Mouse (Mus musculus) kidney, embryonic 15.5 days (tissue): ENCODE results near the gene Phldb2. TPM values are rescaled to one million over a fixed set of nuclear protein-coding genes. Genes with fewer than 3 reads are reported as not detected.
A peak's percentile ranks its signal among the peaks of the same experiment; 100 is the strongest.

Experiments used
- ATAC-seq: fragments of 200-750 bp; cut with Nextera tagmentation; replicated peaks from 2 replicates; pipeline ENCODE4 v1.8.0; 2017; ENCODE audit warnings: moderate TSS enrichment; ENCODE audit not compliant: low FRiP score
- H3K27ac ChIP-seq: fragments of 300-500 bp; sonication (generic); 2 replicates; pipeline ENCODE4 v1.5.1; 2015; ENCODE audit warnings: mild to moderate bottlenecking, inconsistent platforms
- H3K27me3 ChIP-seq: fragments of 300-500 bp; sonication (generic); 2 replicates; pipeline ENCODE4 v1.6.1; 2015; ENCODE audit warnings: inconsistent platforms
- H3K36me3 ChIP-seq: fragments of 300-500 bp; sonication (generic); 2 replicates; pipeline ENCODE4 v1.6.1; 2015; ENCODE audit warnings: inconsistent platforms
- H3K4me1 ChIP-seq: fragments of 300-500 bp; sonication (generic); 2 replicates; pipeline ENCODE4 v1.6.1; 2015; ENCODE audit warnings: inconsistent platforms
- H3K4me2 ChIP-seq: fragments of 300-500 bp; sonication (generic); 2 replicates; pipeline ENCODE4 v1.6.1; 2015; ENCODE audit warnings: moderate library complexity, mild to moderate bottlenecking, inconsistent platforms
- H3K4me3 ChIP-seq: fragments of 300-500 bp; sonication (generic); replicated peaks from 2 replicates; pipeline ENCODE4 v1.5.1; 2015; ENCODE audit warnings: mild to moderate bottlenecking, inconsistent platforms
- H3K9ac ChIP-seq: fragments of 300-500 bp; sonication (generic); 2 replicates; pipeline ENCODE4 v1.6.1; 2015; ENCODE audit warnings: mild to moderate bottlenecking, inconsistent platforms
- H3K9me3 ChIP-seq: fragments of 300-500 bp; sonication (generic); replicated peaks from 2 replicates; pipeline ENCODE4 v1.6.1; 2016; ENCODE audit warnings: inconsistent platforms
- WGBS: fragments of 180-500 bp; shearing (Covaris S2); methylation state at CpG from one replicate; pipeline ENCODE4 v1.1.7; 2015; ENCODE audit warnings: mixed read lengths; 5-methylcytosine and 5-hydroxymethylcytosine counted together
- polyA plus RNA-seq: library from polyadenylated mRNA; unstranded; fragments of >200 nt; fragmentation: Nextera tagmentation; extraction: Ambion mirVana; gene quantifications from 2 replicates; pipeline ENCODE4 v1.2.1, GENCODE M21; 2015

Phldb2 gene
- polyA plus RNA-seq, 1 experiment from 2014 or later = 84.2 TPM

DNA sequence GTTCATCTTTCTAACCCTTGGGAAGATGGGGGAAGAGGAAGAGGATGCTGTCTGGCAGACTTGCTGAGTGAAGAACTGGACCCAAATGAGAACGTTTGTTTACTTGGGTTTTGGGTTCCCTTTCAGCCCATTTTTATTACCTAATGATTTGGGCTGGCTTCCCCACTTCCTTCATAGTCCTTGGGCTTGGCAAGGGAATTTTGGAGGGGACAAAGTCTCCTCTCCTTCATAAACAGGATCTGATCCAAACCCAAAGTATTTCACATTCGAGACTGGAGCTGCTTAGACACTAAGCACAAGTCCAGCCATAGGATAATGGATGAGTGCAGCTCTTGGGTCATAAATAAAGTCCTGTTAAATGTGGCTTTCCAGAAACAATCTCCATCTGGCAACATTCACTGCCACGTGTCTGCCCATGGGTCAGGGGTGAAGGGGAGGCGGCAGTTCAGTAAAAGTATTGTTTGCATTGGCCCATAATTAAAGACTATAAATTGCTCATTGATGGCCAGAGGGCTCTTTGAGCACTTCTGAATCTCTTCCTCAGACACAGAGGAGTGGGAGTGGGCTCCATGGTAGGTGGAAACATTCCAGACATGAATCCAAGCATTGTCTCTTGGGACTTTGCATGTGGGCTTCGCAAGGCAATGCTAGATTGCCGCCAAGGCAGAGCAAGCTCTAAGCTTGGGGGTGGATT lies 29.5 kb downstream of the Phldb2 start:
- Histone ChIP-seq H3K9ac (no peak overlapping the region), H3K27ac (peak overlapping the region; percentile 83), H3K9me3 (no peaks in the 10 kb centered on the region), H3K36me3 (no peaks in the 10 kb centered on the region), H3K4me1 (peaks cover 60% of the 10 kb centered on the region), H3K4me2 (no peak overlapping the region), H3K27me3 (no peaks in the 10 kb centered on the region), H3K4me3 (no peak overlapping the region)
- peak; percentile 89 for ATAC-seq
- 28% methylated on average over 6 of the region's 6 CpGs for WGBS

DNA sequence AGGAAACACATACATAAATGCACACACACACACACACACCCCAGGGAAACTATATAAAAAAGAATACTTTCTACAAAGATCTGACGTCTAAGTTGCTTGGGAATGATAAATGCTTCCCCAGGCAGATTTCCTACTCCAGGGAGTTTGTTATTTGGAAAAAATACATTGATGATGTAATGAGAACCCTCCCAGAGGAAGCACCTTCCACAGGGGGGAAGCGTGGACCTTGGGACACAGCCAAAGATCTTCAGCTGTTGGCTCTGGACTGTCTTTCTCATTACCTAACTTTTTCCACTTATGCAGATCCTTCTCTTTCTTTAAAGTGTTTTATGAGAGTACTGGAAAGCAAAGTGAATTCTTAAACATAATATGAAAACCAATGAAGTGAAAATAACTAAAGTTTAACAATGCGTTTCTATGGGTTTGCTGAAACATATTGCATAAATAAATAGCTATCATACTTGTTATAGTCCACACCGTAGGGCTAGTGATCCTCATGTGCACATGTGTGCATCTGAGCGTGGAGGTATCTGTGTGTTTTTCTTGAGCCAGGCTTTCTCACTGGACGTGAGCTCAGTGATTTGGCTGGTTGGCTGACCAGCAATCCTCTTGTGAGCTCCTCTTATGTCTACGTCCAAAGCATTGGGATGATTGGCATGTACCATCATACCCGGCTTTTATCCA lies 30.7 kb downstream of the Phldb2 start:
- ATAC-seq = no peak
- Histone ChIP-seq H3K27me3 (no peaks in the 10 kb centered on the region), H3K4me2 (no peak overlapping the region), H3K9ac (no peak overlapping the region), H3K9me3 (no peaks in the 10 kb centered on the region), H3K4me1 (peaks cover 54% of the 10 kb centered on the region), H3K27ac (peak overlapping the region; percentile 83), H3K36me3 (no peaks in the 10 kb centered on the region), H3K4me3 (no peak overlapping the region)
- WGBS = 45% methylated on average over 8 of the region's 8 CpGs

DNA sequence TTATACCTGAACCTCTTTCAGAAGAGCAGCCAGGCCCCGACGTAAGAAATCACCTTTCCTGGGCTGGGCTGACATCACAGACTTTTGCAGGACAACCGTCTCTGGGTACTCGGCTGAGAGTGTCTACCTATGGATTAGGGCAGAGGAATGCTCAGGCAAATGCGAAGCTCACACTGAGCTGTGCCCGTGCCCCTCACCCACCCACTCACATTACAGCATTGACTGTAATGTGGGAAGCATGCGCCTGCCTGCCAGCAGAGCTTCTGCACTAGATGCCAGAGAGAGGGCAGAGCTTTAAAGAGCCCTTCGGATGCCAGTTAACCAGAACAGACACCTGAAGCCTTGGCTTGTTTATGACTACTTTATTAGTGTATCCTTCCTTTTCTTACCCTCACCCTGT lies 33.8 kb downstream of the Phldb2 start:
- Histone ChIP-seq H3K27me3 (0 out of 2 replicates have a peak, but pooled peaks cover 2% of the 10 kb centered on the region), H3K4me3 (no peak overlapping the region), H3K4me1 (peaks cover 36% of the 10 kb centered on the region), H3K36me3 (no peaks in the 10 kb centered on the region), H3K4me2 (no peak overlapping the region), H3K27ac (no peak overlapping the region), H3K9ac (no peak overlapping the region), H3K9me3 (no peaks in the 10 kb centered on the region)
- no peak for ATAC-seq
- 67% methylated on average over 8 of the region's 8 CpGs for whole genome bisulfite sequencing

DNA sequence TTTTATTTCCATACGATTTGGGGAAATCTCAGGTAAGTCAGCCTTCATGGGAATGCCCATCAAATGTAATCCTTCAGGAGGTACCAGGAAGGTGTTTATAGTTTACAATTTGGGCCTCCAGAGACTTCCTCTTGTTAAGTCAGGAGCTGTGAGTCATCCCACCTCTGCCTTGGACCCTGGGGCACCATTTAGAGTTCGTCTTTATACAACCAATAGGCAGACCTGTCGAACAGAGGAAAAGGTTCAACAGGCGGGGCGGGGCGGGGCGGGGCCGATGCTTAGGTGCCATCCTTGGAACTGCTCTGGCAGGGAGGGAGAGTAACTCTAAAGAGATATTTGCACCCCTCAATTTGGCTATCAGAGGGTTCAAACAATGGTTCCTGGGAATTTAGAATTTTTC lies 49.8 kb downstream of the Phldb2 start:
- Histone ChIP-seq H3K27me3 (no peaks in the 10 kb centered on the region), H3K4me2 (no peak overlapping the region), H3K9me3 (no peaks in the 10 kb centered on the region), H3K9ac (no peak overlapping the region), H3K4me1 (no peaks in the 10 kb centered on the region), H3K4me3 (no peak overlapping the region), H3K27ac (no peak overlapping the region), H3K36me3 (no peaks in the 10 kb centered on the region)
- whole genome bisulfite sequencing = 79% methylated on average over 8 of the region's 8 CpGs
- ATAC-seq = no peak

DNA sequence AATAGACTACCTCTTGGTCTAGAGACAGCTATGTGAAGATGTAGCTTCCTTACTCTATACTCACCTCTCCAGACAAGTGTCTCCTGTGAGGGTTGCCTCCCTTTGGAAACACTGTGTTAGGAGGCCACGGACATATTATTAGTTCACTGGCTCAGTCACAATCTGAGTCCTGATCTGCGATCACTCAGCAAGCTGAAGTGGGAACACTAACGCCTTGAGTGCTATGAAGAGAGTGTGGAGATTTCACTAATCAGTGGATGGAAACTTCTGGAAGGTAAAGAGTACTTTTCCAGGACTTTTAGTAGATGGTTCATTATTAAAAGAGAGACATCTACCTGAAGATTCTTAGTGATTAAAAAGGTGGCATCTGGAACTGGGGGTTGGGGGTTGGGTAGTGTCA lies 54.9 kb downstream of the Phldb2 start:
- no peaks in the 10 kb centered on the region for H3K36me3 ChIP-seq
- no peak overlapping the region for H3K27ac ChIP-seq
- no peak overlapping the region for H3K4me3 ChIP-seq
- H3K9ac ChIP-seq = no peak overlapping the region
- peaks cover 7% of the 10 kb centered on the region; the same call in 1 of the 2 replicates for H3K4me1 ChIP-seq
- H3K9me3 ChIP-seq = no peaks in the 10 kb centered on the region
- H3K4me2 ChIP-seq = no peak overlapping the region
- ATAC-seq = no peak
- H3K27me3 ChIP-seq = no peaks in the 10 kb centered on the region
- WGBS = 90% methylated on average over 3 of the region's 3 CpGs

DNA sequence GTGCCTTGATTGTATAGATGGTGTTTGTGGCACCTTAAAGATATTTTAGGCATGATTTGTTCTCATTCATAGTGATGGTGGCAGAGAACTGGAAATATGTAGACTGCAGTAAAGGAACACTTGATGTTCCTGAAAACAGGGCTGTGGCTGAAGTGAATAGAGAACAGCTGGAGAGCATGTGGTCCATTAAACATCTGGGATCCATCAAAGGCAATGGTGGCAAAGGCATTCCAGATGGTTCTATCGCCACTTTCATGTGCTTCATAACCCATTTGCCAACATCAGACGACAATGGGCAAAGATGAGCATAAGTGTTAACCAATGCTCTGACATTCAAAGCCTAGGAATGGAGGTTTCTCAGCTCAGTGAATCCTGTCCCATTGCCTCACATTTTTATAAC lies 56.8 kb downstream of the Phldb2 start:
- H3K9me3 ChIP-seq = no peaks in the 10 kb centered on the region
- no peak overlapping the region for H3K4me3 ChIP-seq
- 72% methylated on average over 2 of the region's 2 CpGs for WGBS
- H3K9ac ChIP-seq = no peak overlapping the region
- H3K4me2 ChIP-seq = no peak overlapping the region
- ATAC-seq = no peak
- H3K27ac ChIP-seq = no peak overlapping the region
- peaks cover 15% of the 10 kb centered on the region for H3K4me1 ChIP-seq
- H3K36me3 ChIP-seq = no peaks in the 10 kb centered on the region
- H3K27me3 ChIP-seq = no peaks in the 10 kb centered on the region

DNA sequence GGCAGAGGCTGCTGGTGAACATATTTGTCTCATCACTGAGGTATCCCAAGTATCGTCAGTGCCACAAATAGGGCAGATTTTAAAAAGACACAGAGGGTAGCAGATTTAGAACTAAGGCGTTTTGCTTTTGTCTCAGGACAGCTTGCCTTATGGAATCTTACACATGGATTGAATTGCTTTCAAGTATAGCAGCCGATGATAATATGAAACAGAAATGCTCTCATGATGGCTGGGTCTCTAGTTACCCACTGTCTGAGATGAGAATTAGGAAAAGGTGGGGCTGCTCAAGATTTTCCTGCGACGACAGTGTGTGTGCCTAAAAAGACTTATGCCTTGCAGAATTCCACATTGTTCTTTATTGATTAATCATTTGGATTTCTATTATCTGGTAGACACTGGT lies 58.4 kb downstream of the Phldb2 start:
- Histone ChIP-seq H3K27ac (no peak overlapping the region), H3K27me3 (no peaks in the 10 kb centered on the region), H3K9me3 (no peaks in the 10 kb centered on the region), H3K4me3 (no peak overlapping the region), H3K36me3 (no peaks in the 10 kb centered on the region), H3K9ac (no peak overlapping the region), H3K4me1 (peaks cover 21% of the 10 kb centered on the region), H3K4me2 (no peak overlapping the region)
- no peak for ATAC-seq
- 86% methylated on average over 5 of the region's 5 CpGs for WGBS

DNA sequence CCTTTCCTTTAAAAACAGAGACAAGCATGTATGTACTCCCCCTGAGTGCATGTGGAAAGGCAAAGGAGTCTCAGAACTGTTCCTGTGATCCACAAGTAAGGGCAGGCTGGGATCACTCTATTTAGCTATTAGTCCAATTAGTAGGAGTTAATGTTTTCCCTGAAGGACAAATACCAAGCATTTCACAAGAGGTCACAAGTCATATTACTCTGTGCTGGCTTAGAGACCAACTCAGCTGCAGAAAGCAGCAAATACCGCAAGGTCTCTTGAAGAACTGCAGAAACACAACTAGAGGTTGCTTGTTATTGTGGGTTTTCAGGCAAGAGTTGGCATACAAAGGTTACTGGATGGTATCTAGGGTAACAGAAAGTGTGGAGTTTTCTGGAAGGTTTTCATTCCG lies 59.6 kb downstream of the Phldb2 start:
- Histone ChIP-seq H3K4me3 (no peak overlapping the region), H3K9me3 (no peaks in the 10 kb centered on the region), H3K27ac (peak overlapping the region; percentile 82), H3K9ac (no peak overlapping the region), H3K4me1 (peaks cover 21% of the 10 kb centered on the region), H3K4me2 (no peak overlapping the region), H3K27me3 (no peaks in the 10 kb centered on the region), H3K36me3 (no peaks in the 10 kb centered on the region)
- ATAC-seq = peak; percentile 88
- WGBS = 74% methylated on average over 2 of the region's 2 CpGs

DNA sequence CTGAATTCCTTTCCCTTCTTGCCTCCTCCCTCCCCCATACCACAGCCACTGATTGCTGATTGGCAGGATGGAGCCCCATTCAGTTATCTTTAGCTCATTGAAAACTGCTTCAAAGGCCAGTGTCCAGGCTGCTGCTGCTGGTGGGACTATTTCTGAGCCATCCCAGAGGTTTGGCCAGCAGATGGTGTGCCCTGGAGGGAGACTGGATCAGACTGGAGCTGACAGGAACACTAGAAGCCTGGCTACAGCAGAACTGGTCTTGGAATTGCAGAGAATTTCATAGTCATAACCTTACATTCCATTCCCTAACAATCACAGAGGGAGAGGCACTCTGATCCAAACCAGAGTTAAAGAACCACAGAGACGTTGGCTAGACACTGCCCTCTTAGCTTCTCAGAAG lies 60.5 kb downstream of the Phldb2 start:
- Histone ChIP-seq H3K27me3 (no peaks in the 10 kb centered on the region), H3K4me2 (no peak overlapping the region), H3K36me3 (no peaks in the 10 kb centered on the region), H3K4me3 (no peak overlapping the region), H3K4me1 (peaks cover 21% of the 10 kb centered on the region), H3K9ac (no peak overlapping the region), H3K27ac (peak overlapping the region; percentile 82), H3K9me3 (no peaks in the 10 kb centered on the region)
- WGBS = 36% methylated on average over 1 of the region's 1 CpGs
- ATAC-seq = peak; percentile 65

DNA sequence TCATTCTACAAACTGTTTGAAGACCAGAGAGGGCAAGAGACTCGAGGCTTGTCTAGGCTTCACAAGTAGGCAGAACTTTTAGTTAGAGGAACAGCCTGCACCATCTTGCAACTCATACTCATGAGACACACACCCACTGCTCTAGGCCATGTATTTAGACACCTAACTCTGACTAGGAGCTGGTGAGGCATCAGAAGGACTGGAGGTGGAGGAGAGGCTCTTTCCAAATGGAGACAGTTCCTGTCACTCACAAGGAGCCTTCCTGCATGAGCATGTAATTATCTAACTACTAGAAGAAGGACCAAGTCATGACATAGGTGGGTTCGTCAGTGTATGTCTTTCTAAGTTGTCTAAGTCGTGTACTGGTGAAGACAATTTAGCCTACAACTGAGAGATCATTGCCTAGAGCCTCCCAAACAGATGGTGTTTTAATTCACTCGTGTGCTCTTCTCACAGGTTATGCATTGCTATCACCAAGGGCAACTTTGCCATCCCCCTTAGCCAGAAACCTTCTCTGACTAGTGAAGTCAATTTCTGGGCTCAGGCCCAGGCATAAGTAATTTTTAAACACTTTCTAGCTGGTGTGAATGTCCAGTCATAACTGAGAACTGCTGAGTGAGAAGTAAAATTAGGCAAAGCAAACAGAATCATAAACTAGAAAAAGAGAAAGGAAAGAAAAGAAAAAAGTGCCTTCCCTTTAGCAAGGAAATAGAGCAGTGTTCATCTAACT lies 62.8 kb downstream of the Phldb2 start:
- Histone ChIP-seq H3K4me3 (no peak overlapping the region), H3K36me3 (no peaks in the 10 kb centered on the region), H3K4me2 (no peak overlapping the region), H3K27me3 (no peaks in the 10 kb centered on the region), H3K9me3 (0 out of 2 replicates have a peak, but pooled peaks cover 2% of the 10 kb centered on the region), H3K27ac (no peak overlapping the region), H3K9ac (no peak overlapping the region), H3K4me1 (peaks cover 30% of the 10 kb centered on the region)
- ATAC-seq = no peak
- 81% methylated on average over 4 of the region's 4 CpGs for WGBS

DNA sequence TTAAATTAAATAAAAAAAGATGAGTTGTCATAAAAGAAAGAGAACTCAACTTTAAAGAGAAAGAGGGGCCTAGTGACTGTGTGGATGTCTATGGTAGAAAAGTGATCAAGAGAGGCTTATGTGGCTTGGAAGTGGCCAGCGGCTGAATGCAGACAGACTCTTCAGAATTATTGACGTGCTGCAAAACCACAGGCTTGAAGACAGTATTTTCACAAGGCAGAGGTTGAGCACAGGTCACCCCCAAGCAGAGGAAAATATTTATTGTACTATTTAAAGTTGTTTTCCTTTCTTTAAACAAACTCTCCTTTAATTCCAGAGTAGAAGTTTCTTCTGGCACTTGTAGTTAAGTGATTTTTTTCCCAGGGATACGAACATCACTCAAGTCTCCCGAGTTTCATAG lies 63.8 kb downstream of the Phldb2 start:
- Histone ChIP-seq H3K27ac (no peak overlapping the region), H3K4me1 (peaks cover 30% of the 10 kb centered on the region), H3K4me2 (no peak overlapping the region), H3K9ac (no peak overlapping the region), H3K4me3 (no peak overlapping the region), H3K9me3 (0 out of 2 replicates have a peak, but pooled peaks cover 2% of the 10 kb centered on the region), H3K36me3 (no peaks in the 10 kb centered on the region), H3K27me3 (no peaks in the 10 kb centered on the region)
- ATAC-seq = no peak
- WGBS = 33% methylated on average over 4 of the region's 4 CpGs

DNA sequence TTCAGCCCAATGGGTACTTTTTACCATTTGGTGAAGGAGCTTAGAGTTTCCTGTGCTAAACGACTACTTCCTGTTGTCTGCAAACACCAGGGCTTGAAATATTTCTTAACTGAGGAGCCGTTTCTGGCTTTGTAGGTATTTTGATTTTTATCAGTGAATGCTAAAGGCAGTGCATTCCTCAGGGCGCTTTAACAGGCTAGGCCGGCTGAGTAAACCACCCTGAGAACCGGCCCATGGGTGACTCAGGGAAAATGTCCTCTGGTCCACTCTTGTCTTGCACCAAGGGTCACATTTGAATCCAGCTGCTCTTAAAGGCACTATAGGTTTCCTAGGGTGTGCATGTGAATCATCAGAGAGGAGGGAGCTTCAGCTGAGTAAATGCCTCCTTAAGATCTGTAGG lies 66.8 kb downstream of the Phldb2 start:
- Histone ChIP-seq H3K4me1 (peaks cover 15% of the 10 kb centered on the region; the same call in 1 of the 2 replicates), H3K4me3 (no peak overlapping the region), H3K9ac (no peak overlapping the region), H3K27me3 (no peaks in the 10 kb centered on the region), H3K27ac (peak overlapping the region; percentile 67), H3K4me2 (no peak overlapping the region), H3K9me3 (0 out of 2 replicates have a peak, but pooled peaks cover 2% of the 10 kb centered on the region), H3K36me3 (no peaks in the 10 kb centered on the region)
- ATAC-seq = no peak
- 50% methylated on average over 5 of the region's 5 CpGs for WGBS
